Mouse (Mus musculus): ENCODE results near the gene Rapgef3. TPM values are rescaled to one million over a fixed set of nuclear protein-coding genes. Genes with fewer than 3 reads are reported as not detected.

Gene Rapgef3
- polyA plus RNA-seq, 1 experiment from 2014 or later = 9.0 TPM

DNA sequence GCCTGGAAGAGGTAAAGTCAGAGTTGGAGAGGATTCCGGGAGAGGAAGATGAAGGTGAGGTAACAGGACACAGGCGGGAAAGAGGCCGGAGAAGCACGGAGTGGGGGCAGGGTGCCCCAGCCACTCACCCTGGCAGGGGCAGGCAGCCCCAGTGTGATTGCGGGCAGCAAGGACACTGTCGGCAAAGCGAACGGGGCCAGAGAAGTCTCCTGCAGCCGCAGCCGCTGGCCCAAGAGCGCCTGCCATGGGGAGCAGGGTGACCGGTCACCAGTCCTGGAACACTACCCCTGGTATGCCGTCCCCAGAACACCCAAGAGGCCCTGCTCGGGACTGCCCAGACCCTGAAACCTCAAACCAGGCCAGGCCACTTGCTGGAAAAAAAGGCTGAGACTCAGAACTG, 40.8 kb upstream of the Rapgef3 start:
- H3K27ac ChIP-seq = no peak overlapping the region
- ATAC-seq (ENCODE audit: insufficient read depth, low FRiP score, low read depth) = no peak
- peaks cover 17% of the 10 kb centered on the region for H3K4me1 ChIP-seq
- 87% methylated on average over 14 of the region's 14 CpGs for WGBS
- no peaks in the 10 kb centered on the region for H3K9me3 ChIP-seq
- no peak overlapping the region for H3K9ac ChIP-seq
- no peak overlapping the region for H3K4me3 ChIP-seq (replicated peaks)
- no peaks in the 10 kb centered on the region for H3K27me3 ChIP-seq (replicated peaks)
- peaks cover 41% of the 10 kb centered on the region for H3K36me3 ChIP-seq
- no peak overlapping the region for H3K4me2 ChIP-seq

DNA sequence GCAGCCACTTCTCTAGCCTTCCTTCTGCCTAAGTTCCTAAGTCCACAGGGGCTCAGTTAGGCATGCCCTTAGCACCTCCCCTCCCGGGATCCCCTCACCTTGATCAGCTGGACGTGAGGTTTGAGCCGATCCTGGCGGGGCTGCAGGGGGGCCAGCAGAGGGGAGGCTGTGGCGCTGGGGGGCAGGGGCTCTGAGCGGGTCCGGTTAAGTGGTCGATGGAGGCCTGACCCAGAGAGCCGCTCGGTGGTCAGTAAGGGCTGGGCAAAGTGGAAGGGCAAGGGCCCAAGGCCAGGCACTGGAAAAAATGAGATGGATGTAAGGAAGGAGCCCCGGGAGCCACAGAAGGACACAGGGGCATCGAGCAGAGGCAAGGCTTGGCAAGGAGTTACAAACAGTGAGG, 40.1 kb upstream of the Rapgef3 start:
- peaks cover 41% of the 10 kb centered on the region for H3K36me3 ChIP-seq
- WGBS = 72% methylated on average over 12 of the region's 12 CpGs

DNA sequence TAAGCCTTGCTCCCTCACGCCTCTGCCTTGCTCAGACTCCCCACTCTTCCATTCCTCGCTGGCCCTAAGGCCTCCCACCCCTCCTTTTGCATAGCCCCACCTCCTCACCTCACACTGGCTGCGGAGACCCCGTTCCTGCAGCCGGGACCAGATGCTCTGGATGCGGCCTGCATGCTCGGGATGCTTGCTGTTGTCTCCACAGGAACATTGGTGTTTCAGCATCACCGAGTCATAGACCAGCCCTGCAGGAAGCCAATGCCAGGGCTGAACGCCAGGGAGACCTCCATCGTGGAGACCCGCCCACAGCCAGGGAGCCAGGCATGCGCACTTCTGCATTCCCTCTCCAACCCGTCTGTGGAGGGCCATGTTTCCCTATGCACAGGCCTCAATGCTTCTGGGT, 34.8 kb upstream of the Rapgef3 start:
- peak; percentile 19; the same call in 1 of the 2 replicates for ATAC-seq (ENCODE audit: insufficient read depth, low FRiP score, low read depth)
- H3K36me3 ChIP-seq = peaks cover 32% of the 10 kb centered on the region
- H3K4me2 ChIP-seq = no peak overlapping the region
- no peaks in the 10 kb centered on the region for H3K27me3 ChIP-seq (replicated peaks)
- no peak overlapping the region for H3K9ac ChIP-seq
- no peak overlapping the region for H3K4me3 ChIP-seq (replicated peaks)
- 0 out of 2 replicates have a peak, but pooled peaks cover 4% of the 10 kb centered on the region for H3K4me1 ChIP-seq
- no peaks in the 10 kb centered on the region for H3K9me3 ChIP-seq
- 36% methylated on average over 13 of the region's 13 CpGs for WGBS
- no peak overlapping the region for H3K27ac ChIP-seq

More for the DNA sequence above, 40.1 kb upstream of the Rapgef3 start:
- Histone ChIP-seq H3K4me3 (replicated peaks) (no peak overlapping the region), H3K27me3 (replicated peaks) (no peaks in the 10 kb centered on the region), H3K9ac (no peak overlapping the region), H3K4me1 (peaks cover 10% of the 10 kb centered on the region), H3K27ac (no peak overlapping the region), H3K4me2 (no peak overlapping the region), H3K9me3 (no peaks in the 10 kb centered on the region)
- no peak for ATAC-seq (ENCODE audit: insufficient read depth, low FRiP score, low read depth)

DNA sequence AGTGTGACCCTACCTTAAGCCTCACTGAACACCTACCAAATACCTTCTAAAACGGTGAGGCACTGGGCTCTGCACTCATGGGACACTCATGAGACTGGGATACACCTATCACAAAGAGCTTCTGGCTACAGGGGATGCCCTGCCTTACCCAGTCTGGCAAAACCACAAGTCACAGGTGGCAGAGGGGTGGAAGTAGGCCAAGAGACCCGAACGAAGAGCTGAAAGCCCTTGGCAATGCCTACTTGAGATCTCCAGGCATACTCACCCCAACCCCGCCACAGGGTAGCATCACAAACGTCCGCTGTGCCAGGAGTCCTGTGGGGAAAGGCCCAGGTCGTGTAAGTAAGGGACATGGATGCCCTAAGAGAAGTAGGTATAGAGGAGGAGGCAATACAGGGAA, 34.0 kb upstream of the Rapgef3 start:
- H3K27me3 ChIP-seq (replicated peaks) = no peaks in the 10 kb centered on the region
- 0 out of 2 replicates have a peak, but pooled peaks cover 4% of the 10 kb centered on the region for H3K4me1 ChIP-seq
- no peak overlapping the region for H3K4me3 ChIP-seq (replicated peaks)
- no peaks in the 10 kb centered on the region for H3K9me3 ChIP-seq
- no peak overlapping the region for H3K4me2 ChIP-seq
- H3K36me3 ChIP-seq = peaks cover 24% of the 10 kb centered on the region
- 80% methylated on average over 7 of the region's 7 CpGs for WGBS
- H3K9ac ChIP-seq = no peak overlapping the region
- ATAC-seq (ENCODE audit: insufficient read depth, low FRiP score, low read depth) = no peak
- no peak overlapping the region for H3K27ac ChIP-seq

DNA sequence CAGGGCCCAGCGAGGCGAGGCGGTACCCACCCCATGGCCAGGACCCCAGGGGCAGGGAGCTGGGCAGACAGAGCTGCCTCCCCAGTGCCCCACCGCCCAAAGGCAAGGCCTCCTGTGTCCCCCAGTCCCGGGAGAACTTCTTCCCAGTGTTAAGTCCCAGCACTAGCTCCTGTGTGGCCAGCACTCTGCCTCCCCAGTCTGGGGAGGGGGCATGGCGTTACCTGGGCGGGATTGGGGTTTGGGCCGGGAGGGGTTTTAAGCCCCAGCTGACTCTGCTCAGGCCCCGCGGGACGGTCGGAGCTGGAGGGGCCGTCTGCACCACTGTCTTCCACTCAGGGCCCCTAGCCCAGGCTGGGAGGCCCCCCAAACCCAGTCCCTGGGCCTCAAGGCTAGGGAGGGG, 33.1 kb upstream of the Rapgef3 start:
- 0 out of 2 replicates have a peak, but pooled peaks cover 4% of the 10 kb centered on the region for H3K4me1 ChIP-seq
- H3K27ac ChIP-seq = no peak overlapping the region
- 88% methylated on average over 13 of the region's 13 CpGs for WGBS
- H3K4me3 ChIP-seq (replicated peaks) = no peak overlapping the region
- no peaks in the 10 kb centered on the region for H3K27me3 ChIP-seq (replicated peaks)
- no peaks in the 10 kb centered on the region for H3K9me3 ChIP-seq
- no peak overlapping the region for H3K4me2 ChIP-seq
- H3K36me3 ChIP-seq = peaks cover 26% of the 10 kb centered on the region
- H3K9ac ChIP-seq = no peak overlapping the region
- ATAC-seq (ENCODE audit: insufficient read depth, low FRiP score, low read depth) = no peak

DNA sequence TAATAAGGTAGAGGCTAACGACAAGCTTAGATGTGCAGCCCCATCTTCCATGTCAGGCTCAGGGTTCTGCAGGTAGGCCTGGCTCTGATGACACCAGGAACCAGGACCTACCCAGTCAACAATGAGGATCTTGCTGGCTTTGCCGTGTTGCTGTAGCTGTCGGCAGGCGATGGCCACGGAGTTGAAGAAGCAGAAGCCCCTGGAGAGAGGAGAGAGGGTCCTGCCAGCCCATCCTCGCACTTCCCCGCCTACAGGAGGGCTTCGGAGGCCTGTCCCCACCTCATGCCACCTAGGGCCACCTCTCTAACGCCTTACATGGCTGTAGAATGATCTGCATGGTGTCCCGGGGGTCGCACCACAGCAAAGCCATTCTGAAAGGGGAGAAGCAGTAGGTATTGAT, 31.7 kb upstream of the Rapgef3 start:
- Histone ChIP-seq H3K36me3 (peaks cover 22% of the 10 kb centered on the region), H3K27ac (no peak overlapping the region), H3K4me1 (0 out of 2 replicates have a peak, but pooled peaks cover 4% of the 10 kb centered on the region), H3K4me3 (replicated peaks) (no peak overlapping the region), H3K4me2 (no peak overlapping the region), H3K9ac (no peak overlapping the region), H3K27me3 (replicated peaks) (no peaks in the 10 kb centered on the region), H3K9me3 (no peaks in the 10 kb centered on the region)
- whole genome bisulfite sequencing = 87% methylated on average over 11 of the region's 11 CpGs
- ATAC-seq (ENCODE audit: insufficient read depth, low FRiP score, low read depth) = no peak

DNA sequence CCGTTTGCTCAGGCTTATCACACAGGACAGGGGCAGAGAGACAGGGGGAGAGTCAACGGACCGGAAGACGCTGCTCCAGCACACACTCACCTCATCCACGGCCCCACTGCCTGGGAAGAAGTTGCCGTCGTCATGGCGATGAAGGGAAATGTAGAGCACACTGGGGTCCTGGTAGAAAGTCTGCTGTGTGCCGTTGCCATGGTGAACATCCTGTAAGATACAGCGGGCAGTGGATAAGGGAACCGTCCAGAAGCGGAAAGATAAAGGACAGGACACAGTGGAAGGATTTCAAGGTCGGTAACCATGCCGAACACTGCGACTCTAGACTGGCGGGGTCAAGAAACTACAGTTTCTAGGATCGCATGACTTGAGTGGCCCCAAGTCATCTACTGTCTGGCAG, 30.4 kb upstream of the Rapgef3 start:
- 71% methylated on average over 17 of the region's 17 CpGs for WGBS

DNA sequence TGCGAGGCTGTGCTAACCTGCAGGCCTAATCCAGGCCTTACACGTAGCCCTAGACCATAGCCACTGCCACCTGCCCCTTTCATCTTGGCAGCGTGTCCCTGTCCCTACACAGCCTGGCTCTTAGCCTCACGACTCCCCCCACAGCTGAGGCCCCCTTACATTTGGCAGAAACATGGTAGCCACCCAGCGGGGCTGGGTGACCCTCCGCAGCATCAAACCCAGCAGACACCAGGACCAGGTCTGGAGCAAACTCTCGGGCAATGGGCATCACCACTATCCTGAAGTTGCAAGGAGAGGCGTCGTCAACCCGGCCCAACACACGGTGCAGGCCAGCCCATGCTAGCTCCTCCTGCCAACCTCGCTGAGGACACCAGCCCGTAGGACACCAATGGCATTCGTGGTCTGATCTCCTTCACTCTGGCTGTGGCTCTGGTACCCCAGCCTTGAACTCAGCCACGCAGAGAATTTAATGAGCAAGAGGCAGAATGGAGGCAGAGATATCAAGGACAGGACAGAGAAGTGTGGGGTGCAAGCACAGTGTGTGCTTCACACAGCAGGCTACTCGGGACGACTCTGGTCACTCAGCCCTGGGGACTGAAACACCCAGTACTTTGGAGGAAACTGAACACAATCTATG, 29.0 kb upstream of the Rapgef3 start:
- H3K36me3 ChIP-seq = peaks cover 34% of the 10 kb centered on the region

More for the DNA sequence above, 30.4 kb upstream of the Rapgef3 start:
- H3K4me1 ChIP-seq = 0 out of 2 replicates have a peak, but pooled peaks cover 4% of the 10 kb centered on the region
- peaks cover 33% of the 10 kb centered on the region for H3K36me3 ChIP-seq
- no peak overlapping the region for H3K4me2 ChIP-seq
- no peak overlapping the region for H3K27ac ChIP-seq
- ATAC-seq (ENCODE audit: insufficient read depth, low FRiP score, low read depth) = no peak
- H3K9me3 ChIP-seq = no peaks in the 10 kb centered on the region
- H3K27me3 ChIP-seq (replicated peaks) = no peaks in the 10 kb centered on the region
- H3K4me3 ChIP-seq (replicated peaks) = no peak overlapping the region
- H3K9ac ChIP-seq = no peak overlapping the region

DNA sequence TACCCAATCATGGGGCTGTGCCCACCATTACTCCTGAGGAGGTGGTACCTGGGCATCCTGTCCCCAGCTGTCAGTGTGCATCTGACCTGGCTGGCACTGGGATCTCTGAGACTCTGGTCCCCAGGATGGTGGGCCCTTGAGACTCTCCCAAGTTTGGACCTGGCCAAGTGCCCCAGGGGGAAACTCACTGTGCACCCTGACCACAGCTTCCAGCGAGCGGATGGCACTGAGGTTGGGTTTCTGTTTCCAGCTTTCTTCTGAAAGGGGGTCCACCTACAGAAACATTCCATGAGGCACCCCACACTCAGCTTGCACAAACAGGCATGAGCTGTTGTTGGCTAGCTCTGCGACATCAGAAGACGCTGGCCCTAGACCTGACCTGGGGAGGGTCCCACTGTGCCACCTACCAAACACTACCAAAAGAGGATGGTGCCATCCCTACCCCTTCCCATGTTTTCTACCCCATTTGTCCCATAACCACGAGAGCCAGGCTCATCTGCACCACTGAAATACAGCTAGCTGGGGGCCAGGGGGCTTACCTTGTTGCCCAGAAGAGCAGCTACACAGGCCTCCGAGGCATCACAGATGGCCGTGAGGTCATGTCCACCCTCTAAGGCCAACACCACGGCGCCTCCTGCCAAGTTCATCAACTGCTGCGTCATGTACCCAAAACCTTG, 27.9 kb upstream of the Rapgef3 start:
- 93% methylated on average over 10 of the region's 10 CpGs for WGBS
- Histone ChIP-seq H3K4me3 (replicated peaks) (no peak overlapping the region), H3K4me1 (no peaks in the 10 kb centered on the region), H3K27me3 (replicated peaks) (no peaks in the 10 kb centered on the region), H3K9ac (no peak overlapping the region), H3K36me3 (peaks cover 39% of the 10 kb centered on the region), H3K9me3 (no peaks in the 10 kb centered on the region), H3K27ac (no peak overlapping the region), H3K4me2 (no peak overlapping the region)
- no peak for ATAC-seq (ENCODE audit: insufficient read depth, low FRiP score, low read depth)

More for the DNA sequence above, 29.0 kb upstream of the Rapgef3 start:
- 93% methylated on average over 17 of the region's 17 CpGs for WGBS
- Histone ChIP-seq H3K9ac (no peak overlapping the region), H3K27ac (no peak overlapping the region), H3K4me2 (no peak overlapping the region), H3K4me3 (replicated peaks) (no peak overlapping the region), H3K4me1 (no peaks in the 10 kb centered on the region), H3K27me3 (replicated peaks) (no peaks in the 10 kb centered on the region), H3K9me3 (no peaks in the 10 kb centered on the region)
- ATAC-seq (ENCODE audit: insufficient read depth, low FRiP score, low read depth) = no peak

DNA sequence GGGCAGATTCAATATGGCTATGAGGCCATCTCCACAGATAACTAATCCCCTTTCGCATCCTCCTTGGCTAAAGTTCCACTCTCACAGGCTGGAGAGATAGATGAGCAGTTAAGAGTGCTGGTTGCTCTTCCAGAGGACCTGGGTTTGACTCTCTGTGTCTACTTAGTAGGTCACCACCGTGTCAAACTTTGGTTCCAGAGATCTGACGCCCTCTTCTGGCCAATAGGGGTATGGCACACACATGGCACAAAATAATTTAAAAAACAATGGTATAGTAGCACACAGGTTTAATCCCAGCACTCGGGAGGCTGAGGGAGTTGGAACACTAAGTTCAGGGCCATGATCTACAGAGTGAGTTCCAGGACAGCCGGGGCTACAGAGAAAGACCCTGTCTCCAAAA, 26.5 kb upstream of the Rapgef3 start:
- no peaks in the 10 kb centered on the region for H3K9me3 ChIP-seq
- no peaks in the 10 kb centered on the region for H3K4me1 ChIP-seq
- no peak overlapping the region for H3K4me2 ChIP-seq
- ATAC-seq (ENCODE audit: insufficient read depth, low FRiP score, low read depth) = no peak
- 73% methylated on average over 5 of the region's 5 CpGs for WGBS
- H3K27ac ChIP-seq = no peak overlapping the region
- H3K27me3 ChIP-seq (replicated peaks) = no peaks in the 10 kb centered on the region
- no peak overlapping the region for H3K4me3 ChIP-seq (replicated peaks)
- no peak overlapping the region for H3K9ac ChIP-seq
- peaks cover 31% of the 10 kb centered on the region for H3K36me3 ChIP-seq

DNA sequence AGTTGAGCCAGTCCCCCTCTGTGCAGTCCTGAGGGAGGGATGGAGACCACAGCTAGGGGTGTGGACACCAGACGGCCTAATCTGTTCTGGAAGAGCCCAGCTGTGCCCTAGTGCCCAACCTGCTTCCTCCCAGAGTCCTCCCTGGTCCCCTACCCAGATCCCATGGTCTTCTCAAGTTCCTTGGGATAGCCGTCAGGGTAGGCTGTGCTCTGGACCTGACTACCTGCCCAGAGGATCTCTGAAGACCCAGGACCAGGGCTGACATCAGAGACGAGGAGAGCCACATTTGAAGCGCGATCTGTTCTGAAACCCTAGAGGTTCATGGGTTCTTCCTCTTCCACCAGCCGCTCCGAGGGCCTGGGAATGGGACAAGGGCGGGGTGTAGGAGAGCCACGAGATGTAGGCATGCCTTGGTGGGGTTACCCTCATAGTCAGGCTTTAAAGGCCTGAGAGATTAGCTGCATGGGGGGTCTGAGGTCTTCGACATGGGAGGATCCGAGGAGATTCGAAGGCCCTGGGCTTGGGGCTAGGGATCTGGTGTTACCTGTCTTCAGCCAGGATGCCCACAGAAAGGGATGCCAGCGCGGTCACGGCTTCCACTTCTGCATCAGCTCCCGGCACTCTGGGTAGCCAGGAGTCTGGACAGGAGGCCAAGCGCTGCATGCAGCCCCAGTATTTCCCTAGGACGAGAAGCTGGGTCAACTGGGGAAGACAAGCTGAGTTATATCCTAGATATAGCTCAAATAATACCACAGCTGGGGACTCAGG, 25.8 kb upstream of the Rapgef3 start:
- Histone ChIP-seq H3K27me3 (replicated peaks) (no peaks in the 10 kb centered on the region), H3K4me2 (no peak overlapping the region), H3K4me3 (replicated peaks) (no peak overlapping the region), H3K9ac (no peak overlapping the region), H3K27ac (no peak overlapping the region), H3K4me1 (peaks cover 6% of the 10 kb centered on the region), H3K9me3 (no peaks in the 10 kb centered on the region), H3K36me3 (peaks cover 31% of the 10 kb centered on the region)
- ATAC-seq (ENCODE audit: insufficient read depth, low FRiP score, low read depth) = no peak
- 89% methylated on average over 18 of the region's 18 CpGs for WGBS

DNA sequence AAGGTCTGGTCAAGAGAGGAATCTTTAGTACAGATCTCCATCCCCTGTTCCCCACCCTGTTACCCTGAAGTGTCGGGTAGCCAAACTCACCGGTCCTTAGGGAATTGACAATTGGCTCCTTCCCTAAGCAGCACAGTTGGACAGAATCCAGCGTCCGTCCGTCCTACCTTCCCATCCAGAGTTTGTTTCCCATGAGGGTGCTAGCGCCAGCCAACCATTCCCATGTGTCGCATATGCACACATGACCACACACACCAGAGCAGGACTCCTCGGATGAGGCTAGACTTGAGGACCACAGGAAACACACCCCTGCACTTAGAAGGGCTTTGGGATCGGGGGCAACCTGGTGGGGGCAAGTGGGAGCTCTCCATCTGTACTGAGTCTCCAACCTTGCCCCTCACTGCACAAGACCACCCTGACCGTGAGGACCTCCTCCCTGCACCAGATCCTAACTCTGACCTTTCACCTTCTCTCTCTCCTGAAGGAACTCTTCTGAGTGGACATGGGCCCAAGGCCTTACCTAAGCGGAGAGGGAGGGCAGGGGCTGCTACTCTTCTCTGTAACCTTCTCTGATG, 23.4 kb upstream of the Rapgef3 start:
- Histone ChIP-seq H3K9ac (no peak overlapping the region), H3K4me3 (replicated peaks) (no peak overlapping the region), H3K27me3 (replicated peaks) (no peaks in the 10 kb centered on the region), H3K27ac (no peak overlapping the region), H3K9me3 (no peaks in the 10 kb centered on the region), H3K4me2 (no peak overlapping the region), H3K36me3 (peaks cover 22% of the 10 kb centered on the region), H3K4me1 (peaks cover 18% of the 10 kb centered on the region)
- no peak for ATAC-seq (ENCODE audit: insufficient read depth, low FRiP score, low read depth)
- WGBS = 86% methylated on average over 11 of the region's 11 CpGs

Data from stomach, embryonic 15.5 days (tissue).